Mouse (Mus musculus) adrenal gland (tissue): ENCODE results near the gene Fastkd5.

ENCODE experiments used
- intact Hi-C: fragments of 180-260 bp; cut with DNase I; formaldehyde crosslinking; loops from one replicate; pipeline ENCODE4 v1.15.1; 2025

Gene Fastkd5

DNA sequence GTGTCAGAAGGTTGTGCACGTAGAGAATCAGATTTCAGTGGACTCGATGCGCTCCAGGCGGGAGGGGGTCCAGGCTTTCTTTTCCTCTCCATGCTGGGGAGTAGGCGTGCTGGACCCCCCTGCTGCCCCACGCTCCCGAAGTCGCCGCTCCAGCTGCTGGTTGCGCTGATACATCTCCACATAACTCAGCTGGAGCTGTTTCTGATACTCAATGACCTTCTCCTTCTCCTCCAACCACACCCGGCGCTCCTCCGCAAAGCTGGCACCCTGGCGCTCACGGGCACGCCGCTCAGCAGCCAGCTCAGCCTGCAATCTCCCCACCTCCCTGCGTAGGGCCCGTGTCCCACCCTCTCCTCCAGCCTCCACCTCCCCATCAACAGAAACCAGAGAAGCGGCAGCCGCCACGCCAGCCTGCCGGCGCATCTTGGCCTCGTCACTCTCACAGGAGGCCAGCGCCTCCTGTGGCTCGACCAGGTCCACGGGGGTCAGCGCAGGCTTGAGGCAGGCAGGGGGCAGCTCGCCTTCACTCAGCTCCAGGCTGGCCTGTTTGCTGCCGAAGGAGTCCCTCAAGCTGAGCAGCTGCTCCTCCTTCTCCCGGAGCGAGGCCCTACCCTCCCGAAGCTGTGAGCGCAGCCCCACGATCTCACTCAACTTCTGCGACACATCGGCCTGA lies 5.0 kb upstream of the Fastkd5 start:
- intact Hi-C loops = no loop called here

GRCm38 (mm10) chr2:130634006-130634738 lies 4.3 kb upstream of the Fastkd5 start:
- intact Hi-C loops = no loop called here

- intact Hi-C loops = no loop called here
Measured at GRCm38 (mm10) chr2:130632887-130633675, 3.3 kb upstream of the Fastkd5 start.

DNA sequence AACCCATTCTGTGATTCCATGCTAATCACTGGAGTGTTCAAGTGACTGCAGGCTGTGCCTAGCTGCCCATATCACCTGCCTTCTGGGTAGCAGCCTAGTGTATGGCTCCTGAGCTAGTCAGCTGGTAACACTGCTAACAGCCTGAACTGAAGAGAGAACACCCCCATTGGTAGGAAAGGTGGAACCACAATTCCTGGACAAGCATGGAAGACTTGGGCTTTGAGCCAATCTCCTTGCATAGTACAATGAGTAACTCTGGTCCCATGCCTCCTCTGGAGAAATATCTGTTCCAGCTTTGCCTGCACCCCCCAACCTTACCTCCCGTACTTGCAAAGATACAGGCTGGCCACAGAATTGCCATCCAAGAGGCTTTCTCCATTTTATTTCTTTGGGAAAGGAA lies 2.6 kb upstream of the Fastkd5 start:
- intact Hi-C loops = no loop called here

GRCm38 (mm10) chr2:130629080-130629838 lies 568 bp downstream of the Fastkd5 start:
- intact Hi-C loops = no loop called here

- intact Hi-C loops = no loop called here
Measured at GRCm38 (mm10) chr2:130628424-130628823, 1.4 kb downstream of the Fastkd5 start.

- intact Hi-C loops = loop anchor here (10.0 kb wide), 2 partner anchors 46 to 156 kb away; partner anchors contain the start of genes Ddrgk1 and Itpa
Measured at GRCm38 (mm10) chr2:130618972-130619371, 10.9 kb downstream of the Fastkd5 start.

DNA sequence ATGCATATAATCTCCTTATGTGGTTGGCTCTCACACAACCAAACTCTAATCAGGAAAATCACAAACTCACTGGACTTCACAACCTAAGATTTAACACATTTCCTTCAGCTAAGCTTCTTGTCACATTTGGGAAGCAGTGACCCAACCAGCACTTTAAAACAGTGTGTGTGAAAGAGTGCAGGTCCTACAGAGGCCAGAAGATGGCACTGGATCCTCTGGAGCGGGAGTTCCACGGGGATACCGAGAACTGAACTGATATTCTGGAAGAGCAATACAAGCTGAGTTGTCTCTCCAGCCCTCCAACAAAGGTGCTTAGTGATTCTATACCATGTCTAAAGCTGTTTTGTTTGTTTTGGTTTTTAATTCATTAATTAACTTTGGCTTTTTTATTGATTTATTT lies 16.7 kb downstream of the Fastkd5 start:
- intact Hi-C loops = loop anchor here (10.0 kb wide), 2 partner anchors 52 to 162 kb away; partner anchors contain the start of genes Ddrgk1 and Itpa

- intact Hi-C loops = no loop called here
Measured at GRCm38 (mm10) chr2:130602195-130602594, 27.6 kb downstream of the Fastkd5 start.

DNA sequence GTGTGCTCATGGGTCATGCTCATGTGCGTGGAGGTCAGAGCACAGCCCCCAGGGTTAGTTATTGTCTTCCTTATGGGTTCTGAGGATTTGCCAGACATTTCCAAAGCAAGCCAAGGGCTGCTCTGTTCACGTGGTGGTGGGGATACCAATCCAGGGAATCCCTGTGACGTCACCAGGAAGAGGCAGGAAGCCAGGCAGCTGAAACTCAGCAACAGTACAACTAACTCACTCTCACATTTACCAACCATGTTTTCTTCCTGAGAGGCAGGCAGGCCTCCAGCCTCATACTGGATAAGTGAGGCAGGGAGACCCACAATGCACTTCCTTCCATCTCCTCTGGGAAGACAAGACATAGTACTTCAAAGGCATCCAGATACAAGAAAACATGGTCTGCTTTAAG lies 31.4 kb downstream of the Fastkd5 start:
- intact Hi-C loops = no loop called here

- intact Hi-C loops = no loop called here
Measured at GRCm38 (mm10) chr2:130597601-130598010, 32.2 kb downstream of the Fastkd5 start.

DNA sequence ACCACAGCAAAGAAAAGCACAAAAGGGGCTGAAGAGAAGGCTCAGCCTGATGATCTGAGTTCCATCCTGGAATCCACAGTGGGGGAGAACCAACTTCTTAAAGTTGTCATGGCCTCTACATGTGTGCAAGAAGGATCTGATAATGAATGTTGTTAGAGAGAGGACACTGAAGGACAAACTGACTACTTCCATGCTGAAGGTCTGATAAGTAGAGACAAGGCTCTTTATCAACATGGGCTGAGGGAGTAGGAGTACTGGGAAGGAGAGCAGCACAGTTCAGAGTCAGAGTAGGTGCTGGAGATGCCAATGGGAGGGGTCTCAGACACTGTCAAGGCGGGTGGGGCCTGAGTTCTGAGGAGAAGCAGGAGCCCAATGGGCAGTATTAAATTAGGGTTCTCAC lies 34.2 kb downstream of the Fastkd5 start:
- intact Hi-C loops = no loop called here

DNA sequence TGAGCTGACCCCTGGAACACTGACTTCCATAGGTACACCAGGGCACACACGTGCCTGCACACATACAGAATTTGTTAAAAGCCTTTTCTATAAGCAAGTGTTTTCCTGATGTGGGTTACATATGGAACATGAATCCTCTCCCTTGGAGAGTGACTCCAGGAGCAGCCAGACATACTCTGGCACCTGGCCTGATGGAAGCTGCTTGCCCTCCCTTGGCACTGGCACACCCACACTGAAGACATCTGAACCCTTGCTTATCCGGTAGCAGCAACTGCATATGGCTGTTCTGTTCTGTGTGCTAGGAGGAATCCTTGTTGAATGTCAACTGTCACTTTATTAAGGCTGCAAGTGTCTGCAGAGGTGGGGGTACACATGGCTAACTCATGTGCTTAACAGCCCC lies 38.8 kb downstream of the Fastkd5 start:
- intact Hi-C loops = no loop called here

DNA sequence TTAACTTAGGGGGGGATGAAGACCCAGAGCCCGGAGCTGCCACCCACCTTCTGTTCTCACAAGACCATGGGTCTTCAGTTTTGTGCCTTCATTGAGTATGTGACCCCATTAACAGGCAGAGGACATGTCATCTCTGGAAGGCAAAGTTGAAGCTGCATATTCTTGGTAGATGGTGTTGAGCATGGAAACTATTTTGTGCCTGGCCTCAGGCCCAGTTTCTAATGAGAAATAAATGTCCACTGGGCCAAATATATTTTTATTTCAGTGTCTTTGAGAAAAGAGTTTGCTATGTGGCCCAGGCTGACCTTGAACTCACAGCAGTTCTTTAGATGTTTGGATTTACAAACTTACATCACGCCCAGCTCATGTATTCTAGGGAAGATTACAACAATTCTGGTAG lies 40.1 kb downstream of the Fastkd5 start:
- intact Hi-C loops = no loop called here

- intact Hi-C loops = no loop called here
Measured at GRCm38 (mm10) chr2:130589157-130589556, 40.7 kb downstream of the Fastkd5 start.

- intact Hi-C loops = no loop called here
Measured at GRCm38 (mm10) chr2:130588373-130588772, 41.5 kb downstream of the Fastkd5 start.

DNA sequence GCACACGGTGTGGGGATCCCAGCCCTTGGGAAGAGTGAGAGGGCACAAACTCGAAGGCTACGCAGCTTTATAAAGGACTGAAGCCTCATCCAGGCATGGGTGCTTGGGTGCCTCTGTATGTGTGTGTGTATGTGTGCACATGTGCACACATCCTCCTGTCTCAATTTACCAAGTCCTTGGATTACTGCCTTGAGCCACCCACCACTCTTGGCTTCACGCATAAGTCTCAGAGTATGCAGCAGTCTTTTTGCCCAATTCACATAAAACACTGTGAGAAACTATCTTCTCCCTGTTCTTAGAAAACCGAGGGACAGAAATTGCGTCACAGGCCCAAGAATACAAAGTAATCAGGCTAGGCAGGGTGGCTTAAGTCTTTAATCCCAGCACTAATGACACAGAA lies 43.8 kb downstream of the Fastkd5 start:
- intact Hi-C loops = no loop called here

DNA sequence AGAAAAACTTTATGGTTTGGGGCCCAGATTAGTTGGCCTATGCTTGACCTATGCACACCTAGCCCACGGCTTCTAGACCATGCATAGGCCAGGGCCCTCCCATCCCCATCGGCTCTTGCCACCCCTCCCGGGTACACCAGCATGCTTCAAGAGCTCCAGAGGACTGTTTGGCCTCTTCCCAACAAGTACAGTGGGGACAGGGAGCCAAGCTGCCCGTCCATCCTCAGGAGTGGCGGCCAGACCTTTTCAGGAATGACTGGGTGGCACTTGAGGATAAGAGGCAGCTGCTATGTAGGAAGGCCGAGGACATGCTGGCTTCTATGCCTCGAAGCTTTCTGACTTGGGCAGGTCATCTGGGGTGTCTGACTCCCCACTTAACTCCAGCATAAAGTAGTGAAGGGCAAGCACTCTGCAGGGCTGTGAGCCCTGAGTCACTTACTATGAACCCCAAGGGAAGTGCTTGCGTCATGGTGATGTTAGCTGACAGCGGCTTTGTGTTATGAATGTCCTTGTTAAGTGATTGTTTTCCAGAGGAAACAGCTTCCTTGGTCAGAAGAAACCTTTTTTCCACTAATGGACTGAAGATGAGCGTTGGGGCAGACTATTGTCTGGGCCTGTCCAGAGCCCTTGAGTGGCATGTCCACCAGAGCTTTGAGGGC lies 45.8 kb downstream of the Fastkd5 start:
- intact Hi-C loops = no loop called here

- intact Hi-C loops = no loop called here
Measured at GRCm38 (mm10) chr2:130582552-130582951, 47.3 kb downstream of the Fastkd5 start, which contains the start of gene Avp. Gene Avp, minus strand, starts transcription at chr2:130582554.

DNA sequence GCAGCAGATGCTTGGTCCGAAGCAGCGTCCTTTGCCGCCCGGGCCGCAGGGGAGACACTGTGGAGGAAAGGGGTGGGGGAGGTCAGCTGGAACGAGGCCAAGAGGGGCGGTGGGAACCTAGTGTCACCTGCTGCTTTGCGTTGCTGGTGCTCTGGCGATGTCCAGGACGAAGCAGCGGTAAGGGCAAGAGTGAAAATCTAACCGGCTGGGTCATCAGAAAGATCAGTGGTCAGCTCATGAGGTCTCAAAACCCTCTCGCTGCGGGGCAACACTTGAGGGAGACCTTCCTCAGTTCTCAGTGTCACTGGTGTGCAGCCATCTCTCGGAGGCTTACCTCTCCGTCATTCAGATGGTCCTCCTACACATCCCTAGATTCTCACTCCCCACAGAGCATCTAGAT lies 48.6 kb downstream of the Fastkd5 start:
- intact Hi-C loops = no loop called here

DNA sequence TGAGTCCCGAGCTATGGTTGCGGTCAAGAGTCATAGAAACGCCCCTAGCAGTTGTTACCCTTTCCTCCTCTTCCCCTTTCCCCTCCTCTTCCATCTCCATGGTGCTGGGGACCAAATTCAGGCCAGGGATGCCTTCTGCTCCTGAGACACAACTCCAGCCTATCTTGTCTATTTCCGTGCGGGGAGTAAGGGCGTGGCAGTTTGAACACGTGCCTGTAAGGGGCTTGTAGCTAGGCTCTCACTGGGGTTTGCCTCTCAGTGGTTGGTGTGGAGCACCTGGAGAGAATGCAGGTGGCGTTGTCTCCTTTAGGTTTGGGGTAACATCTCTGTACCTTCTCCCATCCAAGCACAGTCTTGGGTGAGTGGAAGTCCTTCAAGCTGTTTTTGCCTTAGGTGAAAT lies 50.0 kb downstream of the Fastkd5 start:
- intact Hi-C loops = no loop called here
